Mouse (Mus musculus): ENCODE data around the gene Fmod. TPM values are rescaled to one million over a fixed set of nuclear protein-coding genes. Genes with fewer than 3 reads are reported as not detected.

The Fmod gene
- total RNA-seq, 2 experiments from 2014 or later, result 27.5 to 28.4 TPM

DNA sequence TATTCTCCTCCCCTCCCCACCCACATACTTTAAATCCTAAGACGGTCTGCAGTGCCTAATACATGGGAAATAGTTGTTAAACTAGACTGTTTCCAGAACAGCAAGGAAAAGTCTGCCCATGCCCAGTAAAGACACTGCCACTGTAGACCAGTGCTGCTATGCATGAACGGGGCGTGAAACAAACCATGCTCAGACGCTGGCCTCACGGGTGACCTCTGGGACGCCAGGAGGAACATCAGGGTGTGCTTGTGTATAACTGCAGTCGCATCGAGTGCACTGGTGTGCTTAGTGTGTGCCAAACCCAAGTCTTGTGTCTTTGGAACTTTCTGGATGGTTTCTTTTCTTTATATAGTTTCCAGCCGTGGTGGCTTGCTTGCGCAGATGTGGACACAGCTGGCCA, 37.6 kb downstream of the Fmod start:
- no peak for DNase-seq (ENCODE audit: low spot score in 2 of 2)

DNA sequence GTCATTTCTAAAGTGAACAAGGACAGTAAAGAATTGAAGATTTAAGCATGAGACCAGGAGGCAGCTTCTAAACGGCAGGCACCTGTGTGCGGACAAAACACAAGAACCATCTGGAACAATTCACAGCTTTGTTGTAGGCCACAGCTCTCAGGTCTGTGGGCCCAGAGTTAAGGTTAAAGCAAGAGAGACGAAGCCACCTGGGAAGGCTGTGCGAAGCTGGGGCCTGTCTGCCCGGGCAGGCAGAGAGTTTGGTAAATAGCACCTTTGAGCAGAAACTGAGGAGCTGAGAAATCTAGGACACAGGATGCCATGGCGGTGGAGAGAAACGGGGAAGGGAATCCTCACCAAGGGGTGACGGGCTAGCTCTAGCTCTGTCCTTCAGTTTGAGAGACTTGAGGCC, 38.5 kb downstream of the Fmod start:
- no peak for DNase-seq (ENCODE audit: low spot score in 2 of 2)

DNA sequence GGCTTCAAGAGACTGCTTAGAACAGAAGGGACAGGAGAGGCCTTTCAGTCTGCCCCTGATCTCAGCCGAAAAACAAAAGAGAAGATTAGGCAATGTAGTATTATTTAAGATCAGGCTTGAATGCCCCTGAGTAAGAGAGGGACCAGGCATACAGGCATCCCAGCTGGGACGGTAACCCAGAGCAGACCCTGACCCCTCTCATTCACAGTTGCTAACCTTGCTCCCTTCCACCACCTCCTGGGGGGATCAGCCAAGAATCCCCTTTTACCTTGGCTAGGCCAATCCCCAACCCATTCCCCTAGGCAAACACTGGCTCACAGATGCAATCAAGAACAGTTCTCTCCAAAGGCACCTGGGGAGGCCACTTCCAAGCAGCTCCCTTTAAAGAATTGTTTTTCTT, 39.7 kb downstream of the Fmod start:
- DNase-seq (ENCODE audit: low spot score in 2 of 2), result no peak

DNA sequence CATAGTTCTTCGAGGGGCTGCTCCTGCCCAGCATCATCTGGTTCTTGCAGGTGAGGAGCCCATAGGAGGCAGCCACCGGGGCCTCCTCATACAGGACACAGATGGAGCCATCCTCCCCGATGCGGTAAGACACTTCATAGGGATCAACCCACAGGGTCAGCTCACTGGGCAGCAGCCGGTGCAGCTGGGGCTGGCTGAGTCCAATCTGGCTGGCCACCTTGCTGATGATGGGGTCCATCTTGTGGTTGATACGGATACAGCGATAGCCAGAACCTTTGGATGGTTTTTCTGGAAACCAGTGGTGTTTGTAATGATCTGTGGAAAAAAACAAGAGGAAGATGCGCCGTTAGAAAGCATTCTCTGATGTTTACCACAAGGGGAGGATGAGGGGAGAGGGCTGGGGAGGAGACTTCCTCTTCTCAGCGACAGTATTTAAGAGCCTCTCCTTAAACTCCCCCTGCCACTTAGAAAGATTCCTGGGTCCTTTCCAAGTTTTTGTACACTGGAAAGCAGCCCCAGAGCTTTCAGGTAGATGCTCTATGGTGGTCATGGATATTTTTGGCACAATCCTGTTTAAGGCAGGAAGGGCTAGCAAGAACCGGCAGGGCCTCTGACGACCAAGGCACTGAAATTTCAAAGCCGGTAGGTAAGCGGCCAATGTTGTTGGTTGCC, 40.5 kb downstream of the Fmod start:
- no peak for DNase-seq (ENCODE audit: low spot score in 2 of 2)

DNA sequence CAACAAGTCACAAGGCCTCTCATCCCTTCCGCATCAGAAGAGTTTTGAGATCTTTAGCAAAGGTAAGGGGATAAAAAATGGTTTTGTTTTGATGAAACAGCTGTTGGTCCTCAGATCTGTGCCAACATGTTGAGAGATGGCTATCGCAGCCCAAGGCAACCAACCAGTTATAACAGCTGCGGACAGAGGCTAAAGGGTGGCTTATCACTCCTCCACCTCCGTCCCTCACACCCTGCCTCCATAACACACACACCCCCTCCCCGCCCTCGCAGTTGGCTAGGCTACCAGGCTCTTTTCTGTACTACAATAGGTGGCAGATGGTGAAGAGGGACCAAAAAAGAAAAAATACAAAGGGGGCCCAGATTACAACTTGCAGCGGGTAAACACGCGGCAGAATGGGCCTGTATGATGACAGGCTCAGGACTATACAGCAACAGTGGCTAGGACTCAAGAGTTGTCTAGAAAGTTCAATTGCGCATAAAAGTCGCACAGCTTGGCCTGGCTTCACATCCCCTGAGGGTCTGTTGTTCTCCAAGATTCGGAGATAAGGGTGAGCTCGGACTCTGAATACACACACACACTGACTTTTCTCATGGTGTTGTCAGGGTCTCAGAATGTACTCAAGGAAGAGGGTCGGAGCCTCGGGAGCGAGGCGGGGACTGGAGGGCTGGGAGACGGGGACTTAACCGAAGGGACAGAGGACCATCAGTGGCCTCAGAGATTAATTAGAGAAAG, 41.2 kb downstream of the Fmod start:
- DNase-seq (ENCODE audit: low spot score in 2 of 2), result peak in 1 of 2 experiments; percentile 41

DNA sequence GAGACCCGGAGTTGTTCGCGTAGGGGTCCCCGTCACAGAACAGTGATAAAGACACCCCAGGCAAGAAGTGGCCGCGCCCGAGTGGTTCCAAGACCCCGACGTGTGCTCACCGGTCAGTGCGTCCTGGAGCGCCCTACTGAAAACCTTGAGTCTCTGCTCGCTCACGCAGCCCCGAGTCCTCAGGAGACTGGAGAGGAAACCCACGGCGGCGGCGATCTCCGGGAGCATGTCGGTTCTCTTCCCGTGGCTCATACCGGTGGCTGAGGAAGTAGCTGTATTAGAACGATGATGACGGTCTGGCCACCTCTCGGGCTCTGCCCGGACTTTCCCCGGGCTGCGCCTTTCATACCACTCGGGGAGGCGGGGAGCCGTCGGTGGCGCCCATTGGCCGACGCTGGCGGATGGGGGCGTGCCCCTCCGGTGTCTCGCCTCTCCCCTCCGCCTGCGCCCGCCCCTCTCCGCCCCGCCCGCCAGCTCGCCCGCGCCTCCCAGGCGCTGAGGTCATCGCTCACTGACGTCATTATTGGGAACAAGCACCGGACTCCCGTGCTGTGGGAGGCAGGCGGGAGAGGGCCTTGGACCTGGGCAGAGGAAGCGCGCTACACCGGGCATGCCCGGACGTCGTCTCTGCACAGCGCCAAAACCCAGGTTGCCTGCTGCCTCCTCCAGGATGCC, 41.9 kb downstream of the Fmod start, which contains the start of gene Btg2:
Gene Btg2 (minus strand): TSS at position 319 of the 675 bp plus-strand sequence.
- peak; percentile 94 to 96 for DNase-seq (ENCODE audit: low spot score in 2 of 2)

DNA sequence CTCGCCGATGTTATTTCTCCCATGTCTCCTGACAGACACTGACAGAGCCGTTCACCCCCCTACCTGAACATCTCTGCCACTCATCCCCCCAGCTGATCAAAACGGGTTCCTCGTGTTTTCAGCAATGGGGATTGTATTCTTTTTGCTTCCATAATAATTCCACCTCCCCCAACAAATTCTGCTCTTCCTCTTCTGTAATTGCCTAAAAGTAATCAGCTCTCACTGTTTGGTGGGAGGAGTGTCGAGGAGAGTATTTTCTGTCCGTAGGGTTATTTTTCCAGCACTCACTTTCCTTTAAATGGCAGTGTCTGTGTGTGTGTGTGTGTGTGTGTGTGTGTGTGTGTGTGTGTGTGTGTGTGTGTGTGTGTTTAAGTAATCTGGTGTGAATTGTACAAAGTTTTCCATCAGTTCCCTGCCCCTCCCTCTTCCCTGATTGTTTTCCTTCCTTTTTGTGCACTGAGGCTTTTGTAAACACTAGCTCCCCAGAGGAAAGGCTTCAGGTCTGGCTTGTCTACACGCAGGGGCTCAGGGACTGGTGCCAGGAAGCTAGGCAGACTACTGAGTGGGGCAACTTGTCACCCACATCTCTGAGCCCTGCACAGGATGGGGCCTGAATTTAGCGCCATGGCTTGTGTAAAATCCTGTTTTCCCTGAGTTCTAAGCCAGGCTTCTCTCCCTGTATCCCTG, 42.6 kb downstream of the Fmod start:
- DNase-seq (ENCODE audit: low spot score in 2 of 2), result no peak

DNA sequence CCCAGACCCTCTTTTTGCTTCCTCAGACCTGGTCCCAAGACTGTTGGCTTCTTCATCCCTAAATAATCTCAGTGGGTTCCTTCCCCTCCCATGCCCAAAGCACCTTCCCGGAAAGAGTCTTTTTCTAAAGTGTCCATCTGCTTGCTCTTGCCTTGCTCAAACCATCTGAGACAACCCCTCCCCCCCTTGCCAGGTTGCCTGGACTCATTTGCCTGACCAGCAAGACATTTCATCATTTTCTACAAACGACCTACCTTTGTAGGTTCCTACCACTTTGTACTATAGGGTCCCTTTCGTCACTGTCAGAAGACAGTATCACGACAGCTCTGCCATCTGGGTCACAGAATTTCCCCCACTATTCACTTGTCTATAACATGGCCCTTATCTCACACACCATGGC, 43.4 kb downstream of the Fmod start:
- no peak for DNase-seq (ENCODE audit: low spot score in 2 of 2)

DNA sequence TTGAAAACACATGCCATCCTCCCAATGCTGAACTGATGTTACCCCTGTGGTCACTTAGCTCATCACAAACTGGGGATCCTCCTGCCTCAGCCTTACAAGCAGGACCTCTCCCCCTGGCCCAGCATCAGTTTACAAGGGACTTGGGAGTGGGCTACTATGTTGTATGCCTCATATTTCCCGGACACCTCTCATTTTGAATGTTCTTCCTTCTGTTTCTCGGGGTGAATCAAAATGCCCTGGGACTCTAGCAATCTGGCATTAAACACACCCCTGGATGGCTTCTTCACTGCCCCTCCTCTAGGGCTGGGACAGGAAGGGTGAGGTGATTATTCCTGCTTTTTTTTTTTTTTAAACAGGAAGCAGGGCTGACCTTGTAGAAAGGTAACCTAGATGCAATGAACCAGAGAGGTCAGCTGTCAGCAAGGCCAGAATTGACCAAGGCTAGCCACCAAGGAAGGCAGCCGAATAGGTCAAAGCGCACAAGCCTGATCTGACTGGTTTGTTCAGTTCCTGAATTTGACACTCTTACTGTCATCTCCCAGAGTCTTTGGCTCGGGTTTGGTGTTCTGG, 43.9 kb downstream of the Fmod start:
- no peak for DNase-seq (ENCODE audit: low spot score in 2 of 2)

DNA sequence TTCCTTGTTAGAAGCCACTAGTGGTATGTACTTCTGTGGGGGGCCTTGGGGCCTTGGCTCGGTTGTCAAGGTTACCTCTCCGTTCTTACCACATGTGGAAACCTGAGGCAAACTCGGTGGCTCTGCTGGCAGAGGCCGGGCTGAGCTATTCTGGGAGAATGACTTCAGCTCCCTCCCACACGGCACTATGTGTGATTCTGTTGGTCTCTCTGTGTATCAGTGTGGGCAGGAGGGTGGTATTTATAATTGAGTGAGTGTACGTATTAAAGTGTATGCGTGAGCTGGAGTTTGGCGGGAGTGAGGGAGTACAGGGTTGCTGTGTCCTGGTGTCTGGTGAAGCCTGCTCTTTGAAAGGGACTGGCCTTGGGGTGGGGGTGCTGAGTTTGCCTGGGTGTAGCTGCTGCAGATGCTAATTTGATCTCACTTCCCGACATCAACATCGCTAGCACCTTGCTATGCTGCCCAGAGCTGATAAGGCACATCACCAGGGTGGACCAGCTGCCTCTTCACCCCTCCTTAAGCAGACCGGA, 46.0 kb downstream of the Fmod start:
- peak; percentile 72 to 82 for DNase-seq (ENCODE audit: low spot score in 2 of 2)

DNA sequence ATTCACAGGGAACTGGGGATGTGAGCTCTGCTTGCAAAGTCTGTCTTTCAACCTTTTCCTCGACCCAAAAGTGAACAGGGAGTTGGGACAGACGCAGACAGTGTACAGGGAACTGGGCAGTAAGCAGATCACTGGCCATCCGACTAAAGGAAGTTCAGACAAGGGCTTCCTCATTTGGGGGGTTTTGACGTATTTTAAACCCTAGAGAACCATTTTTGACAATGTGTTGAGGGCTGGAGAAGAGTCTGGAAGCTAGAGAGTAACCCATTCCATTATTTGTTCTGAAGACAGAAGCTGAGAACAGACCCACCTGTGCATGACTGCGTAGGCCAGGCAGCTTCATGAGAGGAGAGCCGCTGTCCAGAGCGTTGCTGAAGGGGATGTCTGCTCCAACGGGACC, 46.6 kb downstream of the Fmod start:
- DNase-seq (ENCODE audit: low spot score in 2 of 2), result no peak

DNA sequence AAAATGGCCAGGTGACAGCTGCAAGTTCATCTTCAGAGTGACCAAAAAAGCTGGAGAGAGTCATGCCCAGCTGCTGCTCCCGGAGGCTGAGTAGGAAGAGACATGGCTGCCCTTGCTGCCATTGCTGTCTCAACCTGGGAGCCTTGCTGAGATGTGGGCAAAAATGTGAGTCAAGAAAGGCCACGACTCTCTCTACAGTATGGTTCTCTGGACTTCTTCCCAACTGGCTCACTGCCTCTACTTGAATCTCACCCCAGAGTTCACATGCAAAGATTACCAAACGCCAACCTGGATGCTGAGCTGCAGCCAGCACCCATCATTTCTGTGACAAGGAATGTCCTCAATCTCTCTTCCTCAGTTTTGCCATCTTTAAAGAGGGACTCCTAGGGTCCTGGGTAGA, 47.1 kb downstream of the Fmod start:
- no peak for DNase-seq (ENCODE audit: low spot score in 2 of 2)

DNA sequence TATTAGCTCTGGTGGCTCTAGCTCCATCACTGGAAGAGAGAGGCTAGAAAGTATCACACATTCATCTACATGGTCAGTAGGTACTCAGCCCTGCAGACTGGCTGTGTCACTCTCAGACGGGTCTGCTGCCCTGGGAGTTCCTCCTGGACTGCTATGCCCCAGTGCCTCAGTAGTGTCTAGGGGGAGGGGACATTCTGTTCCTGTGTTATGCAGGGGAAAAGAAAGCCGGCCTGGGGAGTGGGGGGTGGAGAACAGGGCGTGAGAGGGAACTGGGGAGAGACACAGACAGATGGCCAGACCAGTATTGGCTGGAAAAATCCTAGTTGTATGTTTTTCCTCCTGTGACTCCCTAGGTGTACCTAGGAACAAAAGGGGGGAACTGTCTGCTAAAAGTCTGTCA, 49.0 kb downstream of the Fmod start:
- DNase-seq (ENCODE audit: low spot score in 2 of 2), result no peak

DNA sequence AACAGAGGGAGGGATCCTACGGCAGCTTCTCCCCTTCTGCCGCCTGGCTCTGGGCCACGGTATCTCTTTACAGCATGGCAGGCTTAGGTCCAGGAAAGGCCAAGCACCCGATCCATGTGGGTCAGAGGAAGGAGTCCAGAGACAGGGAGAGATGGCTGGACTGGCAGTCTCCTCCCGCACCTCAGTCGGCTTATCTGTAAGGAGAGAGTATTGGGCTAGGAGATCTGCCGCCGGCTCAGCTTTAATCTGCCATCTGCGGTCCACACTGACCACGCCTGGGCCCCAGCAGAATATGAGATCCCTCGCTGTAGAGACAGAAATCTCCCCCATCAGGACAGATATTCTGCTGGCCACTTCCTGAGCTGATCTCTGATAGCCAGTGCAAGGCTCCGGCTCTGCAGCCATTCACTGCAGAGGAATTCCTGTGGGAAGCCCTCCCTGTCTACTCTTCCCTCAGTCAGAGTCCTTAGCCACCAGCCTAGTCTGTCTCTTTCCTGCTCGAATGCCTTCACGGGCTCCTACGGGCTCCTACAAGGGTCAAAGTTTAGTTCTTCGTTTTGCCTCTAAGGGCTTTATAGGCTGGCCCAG, 49.9 kb downstream of the Fmod start:
- no peak for DNase-seq (ENCODE audit: low spot score in 2 of 2)

DNA sequence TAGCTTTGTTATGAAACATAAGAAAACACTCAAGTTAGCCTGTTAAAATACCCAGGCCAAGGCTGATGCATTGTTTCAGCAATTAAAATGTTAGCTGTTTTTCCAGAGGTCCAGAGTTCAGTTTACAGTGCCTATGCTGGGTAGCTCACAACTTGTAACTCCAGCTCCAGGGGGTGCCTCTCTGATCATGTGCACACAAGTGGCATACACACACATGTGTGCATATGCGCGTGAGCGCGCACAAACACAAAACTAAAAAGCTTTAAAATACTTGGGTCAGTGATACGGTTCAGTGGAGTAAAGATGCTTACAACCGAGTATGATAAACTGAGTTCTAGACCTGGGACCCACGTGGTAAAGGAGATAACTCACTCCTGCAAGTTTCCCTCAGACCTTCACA, 52.0 kb downstream of the Fmod start:
- no peak for DNase-seq (ENCODE audit: low spot score in 2 of 2)

DNA sequence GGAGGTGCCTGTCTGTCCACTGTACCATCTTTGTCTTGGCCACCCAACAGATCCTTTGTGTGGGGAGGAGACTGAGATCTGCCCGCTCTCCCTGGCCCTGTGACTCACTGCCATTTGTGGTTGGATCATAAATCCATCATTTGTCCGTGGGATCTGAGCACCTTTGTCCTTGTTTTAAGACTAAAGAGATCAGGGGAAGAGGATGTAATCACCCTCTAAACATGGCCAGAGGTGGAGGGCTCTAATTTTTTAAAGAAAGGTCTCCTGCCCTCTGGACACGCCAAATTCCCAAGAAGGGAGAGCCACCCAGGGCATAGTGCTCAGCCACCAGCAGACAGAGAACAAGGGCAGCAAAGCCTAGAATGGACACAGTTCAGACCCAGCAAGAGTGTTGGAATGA, 54.8 kb downstream of the Fmod start:
- DNase-seq (ENCODE audit: low spot score in 2 of 2), result no peak

DNA sequence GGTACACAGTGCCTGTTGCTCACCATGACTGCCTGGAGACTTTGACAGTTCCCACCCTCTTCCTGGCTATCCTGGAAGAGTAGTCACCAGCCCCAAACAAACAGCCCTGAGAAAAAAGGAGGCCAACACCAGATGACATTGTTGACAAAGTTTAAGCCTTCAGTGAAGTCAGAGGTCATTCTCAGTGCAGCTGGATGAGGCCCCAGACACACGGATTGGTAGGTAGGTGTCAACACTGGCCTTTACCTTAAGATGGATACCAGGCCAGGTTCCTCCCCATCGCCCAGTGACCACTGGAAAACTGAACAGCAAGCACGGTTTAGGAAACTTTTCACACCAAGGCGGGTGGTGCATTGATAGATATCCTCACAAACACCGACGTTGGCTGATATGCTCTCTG, 55.3 kb downstream of the Fmod start:
- DNase-seq (ENCODE audit: low spot score in 2 of 2), result no peak

DNA sequence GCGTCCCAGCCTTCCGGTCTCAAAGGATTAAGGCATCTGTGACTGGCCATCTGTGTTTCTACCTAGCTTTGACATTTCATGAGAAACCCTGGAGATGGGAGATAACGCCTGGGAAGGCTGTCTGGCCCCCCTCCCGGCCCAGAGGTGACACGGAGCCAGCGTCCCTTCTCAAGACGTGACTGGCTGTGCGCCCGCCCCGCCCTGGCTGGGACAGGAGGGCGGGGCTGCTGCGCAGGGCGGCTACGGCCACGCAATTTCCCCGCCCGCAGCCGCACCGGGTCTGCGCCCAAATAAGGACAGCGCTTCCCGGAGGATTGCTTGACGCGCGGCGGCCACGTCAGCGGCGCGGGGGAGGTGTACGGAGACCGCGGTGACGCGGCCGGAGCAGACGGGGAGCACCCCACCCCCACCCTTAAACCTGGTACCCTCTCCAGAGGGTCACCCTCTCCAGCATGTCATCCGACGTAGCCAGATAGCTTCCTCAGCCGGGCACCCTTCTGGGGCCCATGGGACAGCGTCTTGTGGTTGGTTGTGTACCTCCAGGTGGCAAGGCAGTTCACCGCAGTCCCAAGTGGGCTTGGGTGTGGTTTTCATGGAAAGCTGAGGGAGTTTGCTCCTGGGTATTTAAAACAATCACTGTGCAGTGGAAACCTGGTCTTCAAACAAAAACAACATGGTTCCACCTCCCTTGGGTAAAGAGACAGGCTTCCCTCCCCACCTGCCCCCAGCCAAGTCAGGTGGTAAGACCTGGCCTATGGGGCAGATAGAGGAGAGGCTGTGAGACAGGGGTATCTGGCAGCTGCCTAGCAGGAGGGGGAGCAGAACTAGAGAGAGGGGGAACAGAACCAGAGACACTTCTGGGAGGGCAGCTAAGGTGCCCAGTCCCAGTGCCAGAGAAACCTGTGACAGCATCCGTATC, 56.1 kb downstream of the Fmod start:
- DNase-seq (ENCODE audit: low spot score in 2 of 2), result peak; percentile 90 to 93

DNA sequence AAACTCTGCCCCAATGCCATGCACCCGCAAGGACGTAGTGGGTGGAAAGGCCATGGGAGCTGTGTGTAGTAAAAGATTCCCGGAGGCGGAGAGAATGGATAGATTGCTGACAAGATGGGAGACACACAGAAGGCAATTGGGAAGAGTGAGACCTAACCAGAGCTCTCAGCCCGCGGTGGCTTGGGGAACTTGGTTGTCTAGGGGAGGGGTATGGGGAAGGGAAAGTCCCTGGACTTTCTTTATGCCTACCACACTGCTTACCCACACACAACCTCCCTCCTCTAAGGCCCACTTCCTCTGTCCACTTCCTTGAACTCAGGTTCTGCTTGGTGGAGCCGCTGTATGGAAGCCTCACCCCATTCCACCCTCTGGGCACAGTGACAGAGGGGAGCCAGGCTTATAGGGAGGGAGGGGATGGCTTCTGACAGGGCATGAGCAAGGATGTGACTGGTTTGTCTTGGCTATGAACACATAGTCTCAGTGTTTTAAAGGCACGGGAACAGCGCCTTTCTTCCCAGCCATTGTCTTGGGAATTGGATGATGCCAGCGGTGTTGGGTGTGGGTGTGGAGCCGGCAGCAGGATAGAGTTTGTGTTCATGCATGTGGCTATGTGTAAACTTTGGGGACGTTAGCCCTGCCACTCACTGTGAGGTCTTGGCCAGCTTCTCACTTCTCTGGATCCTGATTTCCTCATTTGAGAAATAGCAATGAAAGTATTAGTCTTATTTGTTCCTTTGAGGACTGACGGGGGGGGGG, 56.9 kb downstream of the Fmod start:
- no peak for DNase-seq (ENCODE audit: low spot score in 2 of 2)

Data from left cerebral cortex, adult 18-20 months (tissue).